Mouse (Mus musculus) CH12.LX (cell line): ENCODE measurements around the gene Mag.

ENCODE experiments used
- CHD1 ChIP-seq: IDR thresholded peaks from 2 replicates; pipeline ENCODE4 v1.6.1; 2012; ENCODE audit warnings: low read depth, low read length, improper control_type of control experiment, inconsistent platforms
- ETS1 ChIP-seq: conservative IDR thresholded peaks from 2 replicates; pipeline ENCODE4 v1.6.1; 2012; ENCODE audit warnings: low read depth, mild to moderate bottlenecking, inconsistent platforms, low read length, improper control_type of control experiment, moderate library complexity
- HCFC1 ChIP-seq: IDR thresholded peaks from 2 replicates; pipeline ENCODE4 v1.6.1; 2012; ENCODE audit warnings: low read depth, mild to moderate bottlenecking, inconsistent platforms, low read length, improper control_type of control experiment
- MXI1 ChIP-seq: IDR thresholded peaks from 2 replicates; pipeline ENCODE4 v1.6.1; 2011; ENCODE audit warnings: mild to moderate bottlenecking, low read depth, low read length, improper control_type of control experiment
- POLR2A ChIP-seq: IDR thresholded peaks from 2 replicates; pipeline ENCODE4 v1.6.1; 2011; ENCODE audit warnings: low read depth, mild to moderate bottlenecking, improper control_type of control experiment, low read length

GRCm38 (mm10) chr7:30891746-30892145, 22.9 kb downstream of the Mag start:
- TF ChIP-seq POLR2A (no peak), CHD1 (no peak), MXI1 (no peak), ETS1 (no peak), HCFC1 (no peak)
